Mouse (Mus musculus): ENCODE results near the gene Slc22a20. TPM values are rescaled to one million over a fixed set of nuclear protein-coding genes. Genes with fewer than 3 reads are reported as not detected.

Slc22a20 gene
- polyA plus RNA-seq, 1 experiment, result not detected

- Histone ChIP-seq H3K4me3 (ENCODE audit: low read depth, low read length) (no peak overlapping the region), H3K9ac (ENCODE audit: low read depth, poor library complexity, severe bottlenecking) (no peak overlapping the region), H3K27me3 (ENCODE audit: control insufficient read depth, insufficient read depth, low read length, poor library complexity, severe bottlenecking) (no peaks in the 10 kb centered on the region), H3K4me1 (ENCODE audit: control insufficient read depth, insufficient read depth, low read length) (peaks cover 12% of the 10 kb centered on the region), H3K27ac (ENCODE audit: insufficient read depth, low read length) (no peak overlapping the region), H3K9me3 (replicated peaks; ENCODE audit: control insufficient read depth, insufficient read depth, low read length, poor library complexity, severe bottlenecking) (no peaks in the 10 kb centered on the region), H3K36me3 (ENCODE audit: control insufficient read depth, insufficient read depth, low read length, poor library complexity, severe bottlenecking) (no peaks in the 10 kb centered on the region)
- TF ChIP-seq EP300 (IDR thresholded peaks at IDR 0.05; ENCODE audit: insufficient read depth, low read depth, low read length) (no peak), CTCF (IDR thresholded peaks at IDR 0.05; ENCODE audit: low read depth, low read length) (no peak), POLR2A (IDR thresholded peaks at IDR 0.05; ENCODE audit: insufficient read depth, low read length) (no peak)
Observed at GRCm38 (mm10) chr19:5988815-5989452, 3.0 kb upstream of the Slc22a20 start.

- Histone ChIP-seq H3K9ac (ENCODE audit: low read depth, poor library complexity, severe bottlenecking) (no peak overlapping the region), H3K27me3 (ENCODE audit: control insufficient read depth, insufficient read depth, low read length, poor library complexity, severe bottlenecking) (no peaks in the 10 kb centered on the region), H3K9me3 (replicated peaks; ENCODE audit: control insufficient read depth, insufficient read depth, low read length, poor library complexity, severe bottlenecking) (no peaks in the 10 kb centered on the region), H3K4me1 (ENCODE audit: control insufficient read depth, insufficient read depth, low read length) (peaks cover 12% of the 10 kb centered on the region), H3K36me3 (ENCODE audit: control insufficient read depth, insufficient read depth, low read length, poor library complexity, severe bottlenecking) (no peaks in the 10 kb centered on the region), H3K27ac (ENCODE audit: insufficient read depth, low read length) (no peak overlapping the region), H3K4me3 (ENCODE audit: low read depth, low read length) (no peak overlapping the region)
- no peak for TF ChIP-seq CTCF (IDR thresholded peaks at IDR 0.05; ENCODE audit: low read depth, low read length)
- no peak for TF ChIP-seq POLR2A (IDR thresholded peaks at IDR 0.05; ENCODE audit: insufficient read depth, low read length)
- no peak for TF ChIP-seq EP300 (IDR thresholded peaks at IDR 0.05; ENCODE audit: insufficient read depth, low read depth, low read length)
Observed at GRCm38 (mm10) chr19:5988027-5988814, 2.3 kb upstream of the Slc22a20 start.

GRCm38 (mm10) chr19:5980477-5980876, 5.5 kb downstream of the Slc22a20 start:
- TF ChIP-seq EP300 (IDR thresholded peaks at IDR 0.05; ENCODE audit: insufficient read depth, low read depth, low read length) (no peak), POLR2A (IDR thresholded peaks at IDR 0.05; ENCODE audit: insufficient read depth, low read length) (no peak), CTCF (IDR thresholded peaks at IDR 0.05; ENCODE audit: low read depth, low read length) (no peak)
- Histone ChIP-seq H3K27ac (ENCODE audit: insufficient read depth, low read length) (no peak overlapping the region), H3K4me3 (ENCODE audit: low read depth, low read length) (no peak overlapping the region), H3K27me3 (ENCODE audit: control insufficient read depth, insufficient read depth, low read length, poor library complexity, severe bottlenecking) (no peaks in the 10 kb centered on the region), H3K4me1 (ENCODE audit: control insufficient read depth, insufficient read depth, low read length) (no peaks in the 10 kb centered on the region), H3K36me3 (ENCODE audit: control insufficient read depth, insufficient read depth, low read length, poor library complexity, severe bottlenecking) (no peaks in the 10 kb centered on the region), H3K9ac (ENCODE audit: low read depth, poor library complexity, severe bottlenecking) (no peak overlapping the region), H3K9me3 (replicated peaks; ENCODE audit: control insufficient read depth, insufficient read depth, low read length, poor library complexity, severe bottlenecking) (no peaks in the 10 kb centered on the region)

GRCm38 (mm10) chr19:5977717-5978116, 8.2 kb downstream of the Slc22a20 start:
- H3K27ac ChIP-seq (ENCODE audit: insufficient read depth, low read length), result no peak overlapping the region

GRCm38 (mm10) chr19:5975676-5976075, 10.3 kb downstream of the Slc22a20 start:
- Histone ChIP-seq H3K9ac (ENCODE audit: low read depth, poor library complexity, severe bottlenecking) (no peak overlapping the region), H3K9me3 (replicated peaks; ENCODE audit: control insufficient read depth, insufficient read depth, low read length, poor library complexity, severe bottlenecking) (no peaks in the 10 kb centered on the region), H3K27me3 (ENCODE audit: control insufficient read depth, insufficient read depth, low read length, poor library complexity, severe bottlenecking) (no peaks in the 10 kb centered on the region), H3K4me3 (ENCODE audit: low read depth, low read length) (no peak overlapping the region), H3K27ac (ENCODE audit: insufficient read depth, low read length) (no peak overlapping the region), H3K4me1 (ENCODE audit: control insufficient read depth, insufficient read depth, low read length) (no peaks in the 10 kb centered on the region), H3K36me3 (ENCODE audit: control insufficient read depth, insufficient read depth, low read length, poor library complexity, severe bottlenecking) (no peaks in the 10 kb centered on the region)
- TF ChIP-seq EP300 (IDR thresholded peaks at IDR 0.05; ENCODE audit: insufficient read depth, low read depth, low read length) (no peak), POLR2A (IDR thresholded peaks at IDR 0.05; ENCODE audit: insufficient read depth, low read length) (no peak), CTCF (IDR thresholded peaks at IDR 0.05; ENCODE audit: low read depth, low read length) (no peak)

More at GRCm38 (mm10) chr19:5977717-5978116, 8.2 kb downstream of the Slc22a20 start:
- Histone ChIP-seq H3K36me3 (ENCODE audit: control insufficient read depth, insufficient read depth, low read length, poor library complexity, severe bottlenecking) (no peaks in the 10 kb centered on the region), H3K27me3 (ENCODE audit: control insufficient read depth, insufficient read depth, low read length, poor library complexity, severe bottlenecking) (no peaks in the 10 kb centered on the region), H3K4me1 (ENCODE audit: control insufficient read depth, insufficient read depth, low read length) (no peaks in the 10 kb centered on the region), H3K9me3 (replicated peaks; ENCODE audit: control insufficient read depth, insufficient read depth, low read length, poor library complexity, severe bottlenecking) (no peaks in the 10 kb centered on the region), H3K4me3 (ENCODE audit: low read depth, low read length) (no peak overlapping the region), H3K9ac (ENCODE audit: low read depth, poor library complexity, severe bottlenecking) (no peak overlapping the region)
- TF ChIP-seq CTCF (IDR thresholded peaks at IDR 0.05; ENCODE audit: low read depth, low read length) (no peak), EP300 (IDR thresholded peaks at IDR 0.05; ENCODE audit: insufficient read depth, low read depth, low read length) (no peak), POLR2A (IDR thresholded peaks at IDR 0.05; ENCODE audit: insufficient read depth, low read length) (no peak)

- Histone ChIP-seq H3K9ac (ENCODE audit: low read depth, poor library complexity, severe bottlenecking) (no peak overlapping the region), H3K4me1 (ENCODE audit: control insufficient read depth, insufficient read depth, low read length) (no peaks in the 10 kb centered on the region), H3K27me3 (ENCODE audit: control insufficient read depth, insufficient read depth, low read length, poor library complexity, severe bottlenecking) (no peaks in the 10 kb centered on the region), H3K27ac (ENCODE audit: insufficient read depth, low read length) (no peak overlapping the region), H3K4me3 (ENCODE audit: low read depth, low read length) (no peak overlapping the region), H3K36me3 (ENCODE audit: control insufficient read depth, insufficient read depth, low read length, poor library complexity, severe bottlenecking) (no peaks in the 10 kb centered on the region), H3K9me3 (replicated peaks; ENCODE audit: control insufficient read depth, insufficient read depth, low read length, poor library complexity, severe bottlenecking) (no peaks in the 10 kb centered on the region)
- TF ChIP-seq CTCF (IDR thresholded peaks at IDR 0.05; ENCODE audit: low read depth, low read length), result no peak
- TF ChIP-seq EP300 (IDR thresholded peaks at IDR 0.05; ENCODE audit: insufficient read depth, low read depth, low read length), result no peak
- no peak for TF ChIP-seq POLR2A (IDR thresholded peaks at IDR 0.05; ENCODE audit: insufficient read depth, low read length)
Observed at GRCm38 (mm10) chr19:5975112-5975511, 10.8 kb downstream of the Slc22a20 start.

Measured in ES-Bruce4 (cell line).